Mouse (Mus musculus) spleen, adult 2 months (tissue): Measurements from ENCODE around the gene Fv1. TPM values are rescaled to one million over a fixed set of nuclear protein-coding genes. Genes with fewer than 3 reads are reported as not detected.
"Not testable (repeated sequence)": the region's sequence is repeated elsewhere in the genome, so short reads cannot be mapped to it uniquely, and the experiment has no call there.

ENCODE experiments used
- DNase-seq, 2 experiments: peaks; one replicate each; pipeline versions ENCODE4 v3.0.0 to v3.0.0-alpha.2; 2012 to 2021; ENCODE audit warnings: low spot score in 2 of 2, low read depth in 1 of 2
- H3K27ac ChIP-seq: fragments of 200-500 bp; 2 replicates; pipeline ENCODE4 v1.5.1; 2012; ENCODE audit warnings: low read length, inconsistent platforms; ENCODE audit not compliant: insufficient read depth
- H3K27me3 ChIP-seq: fragments of 200-500 bp; 2 replicates; pipeline ENCODE4 v1.6.1; 2012; ENCODE audit warnings: mild to moderate bottlenecking, moderate library complexity, low read length, inconsistent platforms; ENCODE audit not compliant: control insufficient read depth, insufficient read depth
- H3K36me3 ChIP-seq: fragments of 200-500 bp; 2 replicates; pipeline ENCODE4 v1.6.1; 2012; ENCODE audit warnings: mild to moderate bottlenecking, low read length, inconsistent platforms; ENCODE audit not compliant: control insufficient read depth, insufficient read depth
- H3K4me1 ChIP-seq: fragments of 200-500 bp; 2 replicates; pipeline ENCODE4 v1.6.1; 2011; ENCODE audit warnings: inconsistent platforms; ENCODE audit not compliant: control insufficient read depth, insufficient read depth, insufficient read length
- H3K4me3 ChIP-seq: fragments of 200-500 bp; 2 replicates; pipeline ENCODE4 v1.5.1; 2011; ENCODE audit warnings: mild to moderate bottlenecking, inconsistent platforms; ENCODE audit not compliant: insufficient read depth, insufficient read length; ENCODE audit errors: extremely low read depth
- CTCF ChIP-seq: fragments of 200-500 bp; IDR thresholded peaks from 2 replicates; pipeline ENCODE4 v1.5.1; 2011; ENCODE audit warnings: mild to moderate bottlenecking, inconsistent platforms; ENCODE audit not compliant: insufficient read depth, insufficient read length, insufficient replicate concordance; ENCODE audit errors: extremely low read depth
- POLR2A ChIP-seq: fragments of 200-500 bp; IDR thresholded peaks from 2 replicates; pipeline ENCODE4 v1.6.1; 2011; ENCODE audit warnings: low read depth, low read length, inconsistent platforms
- WGBS: fragments of 180-500 bp; shearing (Covaris S2); methylation state at CpG from one replicate; pipeline ENCODE4 v1.1.7; 2018; 5-methylcytosine and 5-hydroxymethylcytosine counted together
- polyA plus RNA-seq: library from polyadenylated mRNA; depleted of rRNA; stranded (reverse); fragments of >200 nt; gene quantifications from 2 replicates; pipeline ENCODE4 v1.2.3, GENCODE M21; 2012; rRNA removed

The Fv1 gene
- 0.64 and 1.1 TPM in 2 replicates for polyA plus RNA-seq

- WGBS: under 1% methylated on average over 30 of the region's 30 CpGs
- peak; percentile 89 to 98 for DNase-seq
- H3K4me3 ChIP-seq: peak within 1 kb of the TSS; percentile 96
- H3K36me3 ChIP-seq: peaks cover 12% of the 10 kb centered on the region
- peak within 1 kb of the TSS; percentile 69 for H3K27ac ChIP-seq
- TF ChIP-seq POLR2A (peak; percentile 32), CTCF (no peak)
- H3K27me3 ChIP-seq: no peaks in the 10 kb centered on the region
- H3K4me1 ChIP-seq: peaks cover 8% of the 10 kb centered on the region; the same call in 1 of the 2 replicates
Measured at GRCm38 (mm10) chr4:147868450-147869031, at the start of gene Fv1, which contains the start of gene Miip. Fv1 (plus strand) TSS chr4:147868979. Miip (minus strand) TSS chr4:147868816.

DNA sequence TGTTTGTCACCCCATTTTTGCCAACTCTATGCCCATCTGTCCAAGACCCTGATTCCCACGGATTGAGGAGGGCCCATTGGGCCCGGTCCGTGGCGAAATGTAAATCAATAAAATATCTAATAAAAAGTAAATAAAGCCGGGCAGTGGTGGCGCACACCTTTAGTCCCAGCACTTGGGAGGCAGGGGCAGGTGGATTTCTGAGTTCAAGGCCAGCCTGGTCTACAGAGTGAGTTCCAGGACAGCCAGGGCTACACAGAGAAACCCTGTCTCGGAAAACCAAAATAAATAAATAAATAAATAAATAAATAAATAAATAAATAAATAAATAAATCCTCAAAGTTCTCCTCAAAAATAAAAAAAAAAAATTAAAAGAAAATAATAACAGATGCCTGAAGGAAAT, 49.1 kb upstream of the Fv1 start:
- 80% methylated on average over 7 of the region's 7 CpGs for WGBS
- not testable (repeated sequence) for H3K4me3 ChIP-seq

GRCm38 (mm10) chr4:147821414-147821813, 47.4 kb upstream of the Fv1 start:
- H3K4me1 ChIP-seq, H3K27ac ChIP-seq, DNase-seq, H3K27me3 ChIP-seq, H3K36me3 ChIP-seq, H3K4me3 ChIP-seq: not testable (repeated sequence)
- 82% methylated on average over 3 of the region's 3 CpGs for WGBS

More for the DNA sequence above, 49.1 kb upstream of the Fv1 start:
- not testable (repeated sequence) for H3K27ac ChIP-seq, DNase-seq, H3K27me3 ChIP-seq, H3K36me3 ChIP-seq, H3K4me1 ChIP-seq

DNA sequence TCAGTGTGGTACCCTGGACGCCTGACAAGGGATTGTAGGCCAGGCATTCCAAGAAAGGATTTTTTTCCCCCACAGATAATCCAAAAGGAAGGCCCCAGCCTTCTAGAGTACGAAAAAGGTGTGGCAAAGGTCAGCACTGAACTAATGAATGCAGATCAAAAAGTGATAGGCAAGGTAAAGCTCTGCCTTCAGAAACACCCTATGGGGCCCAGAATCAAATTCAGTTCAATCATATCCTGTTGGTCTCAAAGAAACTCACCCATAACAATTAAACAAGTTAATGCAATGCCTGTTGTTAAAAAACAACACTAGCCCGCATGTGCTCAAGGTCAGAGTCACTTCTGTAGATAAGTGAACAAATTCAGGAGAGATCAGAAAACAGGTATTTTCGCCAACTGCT, 44.4 kb upstream of the Fv1 start:
- H3K27me3 ChIP-seq: no peaks in the 10 kb centered on the region
- no peak overlapping the region for H3K27ac ChIP-seq
- no peak for TF ChIP-seq POLR2A
- TF ChIP-seq CTCF: no peak
- H3K36me3 ChIP-seq: peaks cover 17% of the 10 kb centered on the region
- DNase-seq: no peak
- 94% methylated on average over 4 of the region's 4 CpGs for WGBS
- H3K4me1 ChIP-seq: no peaks in the 10 kb centered on the region
- H3K4me3 ChIP-seq: no peak overlapping the region

GRCm38 (mm10) chr4:147839282-147839681, 29.5 kb upstream of the Fv1 start:
- DNase-seq: peak in 1 of 2 experiments; percentile 24
- not testable (repeated sequence) for H3K4me3 ChIP-seq, H3K36me3 ChIP-seq, H3K27ac ChIP-seq, H3K4me1 ChIP-seq, H3K27me3 ChIP-seq
- 96% methylated on average over 23 of the region's 26 CpGs for WGBS

DNA sequence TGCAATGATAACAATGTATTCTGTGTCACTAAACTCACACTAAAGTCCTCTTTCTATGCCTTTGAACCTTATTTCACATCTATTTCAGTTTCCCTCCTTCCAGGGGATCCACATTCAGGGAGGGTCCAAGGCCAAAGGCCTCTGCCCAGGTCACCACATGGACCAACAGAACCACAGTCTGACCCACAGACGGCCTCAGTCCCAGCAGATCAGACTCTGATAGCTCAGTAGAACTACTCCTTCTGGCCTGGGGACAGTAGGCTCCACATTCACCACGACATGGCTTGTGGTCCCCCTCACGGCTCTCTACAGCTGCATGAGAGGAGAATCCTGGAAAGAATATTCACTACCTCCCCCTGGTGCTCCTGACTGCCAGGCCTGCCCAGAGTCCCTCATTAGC, 25.9 kb upstream of the Fv1 start:
- 94% methylated on average over 3 of the region's 3 CpGs for WGBS
- H3K4me1 ChIP-seq: 0 out of 2 replicates have a peak, but pooled peaks cover 3% of the 10 kb centered on the region
- DNase-seq: no peak
- no peaks in the 10 kb centered on the region for H3K27me3 ChIP-seq
- TF ChIP-seq POLR2A (no peak), CTCF (no peak)
- H3K4me3 ChIP-seq: no peak overlapping the region
- H3K27ac ChIP-seq: no peak overlapping the region
- peaks cover 4% of the 10 kb centered on the region; the same call in 1 of the 2 replicates for H3K36me3 ChIP-seq

GRCm38 (mm10) chr4:147847614-147848583, 20.9 kb upstream of the Fv1 start, which contains the start of gene Zfp933:
Zfp933 (minus strand) TSS chr4:147848366.
- peak within 1 kb of the TSS; percentile 74 for H3K4me3 ChIP-seq
- 2% methylated on average over 23 of the region's 23 CpGs for WGBS
- H3K27me3 ChIP-seq: no peaks in the 10 kb centered on the region
- peak; percentile 48 to 78 for DNase-seq
- peak within 1 kb of the TSS; percentile 19 for H3K27ac ChIP-seq
- no peak for TF ChIP-seq CTCF
- TF ChIP-seq POLR2A: peak; percentile 14; the same call in 1 of the 2 replicates
- no peaks in the 10 kb centered on the region for H3K36me3 ChIP-seq
- H3K4me1 ChIP-seq: 0 out of 2 replicates have a peak, but pooled peaks cover 3% of the 10 kb centered on the region
